Mouse (Mus musculus) cerebellum, postnatal 10 days (tissue): ENCODE results near the gene Hist2h2aa2.
"Not testable (repeated sequence)": the region's sequence is repeated elsewhere in the genome, so short reads cannot be mapped to it uniquely, and the experiment has no call there.

Source experiments
- DNase-seq, 2 experiments: peaks; one replicate each; pipeline ENCODE4 v3.0.0; 2021; ENCODE audit warnings: mixed read lengths in 2 of 2

Hist2h2aa2 gene

GRCm38 (mm10) chr3:96261623-96262022 lies 21.5 kb upstream of the Hist2h2aa2 start:
- peak in 1 of 2 experiments; percentile 49 for DNase-seq

GRCm38 (mm10) chr3:96260220-96260619 lies 20.1 kb upstream of the Hist2h2aa2 start:
- no peak for DNase-seq

GRCm38 (mm10) chr3:96257190-96257589 lies 17.1 kb upstream of the Hist2h2aa2 start:
- DNase-seq: no peak

- DNase-seq: no peak
Observed at GRCm38 (mm10) chr3:96255926-96256593, 16.0 kb upstream of the Hist2h2aa2 start.

GRCm38 (mm10) chr3:96254683-96255355 lies 14.7 kb upstream of the Hist2h2aa2 start:
- peak; percentile 76 to 80 for DNase-seq

GRCm38 (mm10) chr3:96251787-96252186 lies 11.7 kb upstream of the Hist2h2aa2 start:
- DNase-seq: no peak

- DNase-seq: no peak
Observed at GRCm38 (mm10) chr3:96250890-96251289, 10.8 kb upstream of the Hist2h2aa2 start.

- DNase-seq: no peak
Observed at GRCm38 (mm10) chr3:96249034-96249345, 8.9 kb upstream of the Hist2h2aa2 start.

GRCm38 (mm10) chr3:96248141-96249033 lies 8.3 kb upstream of the Hist2h2aa2 start:
- DNase-seq: no peak

GRCm38 (mm10) chr3:96247356-96248140 lies 7.5 kb upstream of the Hist2h2aa2 start:
- DNase-seq: no peak

- DNase-seq: not testable (repeated sequence)
Observed at GRCm38 (mm10) chr3:96246427-96246856, 6.4 kb upstream of the Hist2h2aa2 start, which contains the start of gene Hist2h3c1. Gene Hist2h3c1, plus strand, starts transcription at chr3:96246685.

GRCm38 (mm10) chr3:96246018-96246417 lies 5.9 kb upstream of the Hist2h2aa2 start:
- not testable (repeated sequence) for DNase-seq

- peak; percentile 90 for DNase-seq
Observed at GRCm38 (mm10) chr3:96245003-96245886, 5.2 kb upstream of the Hist2h2aa2 start, which contains the start of gene Hist2h2aa1. Gene Hist2h2aa1, plus strand, starts transcription at chr3:96245497.

- no peak for DNase-seq
Observed at GRCm38 (mm10) chr3:96243921-96244572, 4.0 kb upstream of the Hist2h2aa2 start.

- no peak for DNase-seq
Observed at GRCm38 (mm10) chr3:96240799-96241197, 722 bp upstream of the Hist2h2aa2 start.

GRCm38 (mm10) chr3:96238954-96239793 lies 902 bp downstream of the Hist2h2aa2 start, which contains the start of gene Hist2h3c2:
Gene Hist2h3c2, minus strand, starts transcription at chr3:96239127.
- peak; percentile 51 to 67 for DNase-seq

- no peak for DNase-seq
Observed at GRCm38 (mm10) chr3:96237904-96238511, 2.1 kb downstream of the Hist2h2aa2 start.

GRCm38 (mm10) chr3:96237335-96237903 lies 2.7 kb downstream of the Hist2h2aa2 start:
- no peak for DNase-seq

GRCm38 (mm10) chr3:96236834-96237334 lies 3.2 kb downstream of the Hist2h2aa2 start:
- no peak for DNase-seq
